Mouse (Mus musculus) ES-E14 (cell line): ENCODE results near the gene Nodal.

Experiments used
- CHD2 ChIP-seq: IDR thresholded peaks from 2 replicates; pipeline ENCODE4 v1.6.1; 2014; ENCODE audit warnings: mild to moderate bottlenecking, low read depth, low read length, inconsistent platforms
- HCFC1 ChIP-seq: IDR thresholded peaks from 2 replicates; pipeline ENCODE4 v1.6.1; 2012; ENCODE audit warnings: low read length, inconsistent platforms, borderline replicate concordance; ENCODE audit not compliant: insufficient read depth
- MAFK ChIP-seq: IDR thresholded peaks from 2 replicates; pipeline ENCODE4 v1.6.1; 2014; ENCODE audit warnings: mild to moderate bottlenecking, low read depth, low read length, inconsistent platforms; ENCODE audit not compliant: insufficient read depth
- ZC3H11A ChIP-seq: IDR thresholded peaks from 2 replicates; pipeline ENCODE4 v1.6.1; 2012; ENCODE audit warnings: low read depth, mild to moderate bottlenecking, inconsistent platforms, low read length, borderline replicate concordance

DNA sequence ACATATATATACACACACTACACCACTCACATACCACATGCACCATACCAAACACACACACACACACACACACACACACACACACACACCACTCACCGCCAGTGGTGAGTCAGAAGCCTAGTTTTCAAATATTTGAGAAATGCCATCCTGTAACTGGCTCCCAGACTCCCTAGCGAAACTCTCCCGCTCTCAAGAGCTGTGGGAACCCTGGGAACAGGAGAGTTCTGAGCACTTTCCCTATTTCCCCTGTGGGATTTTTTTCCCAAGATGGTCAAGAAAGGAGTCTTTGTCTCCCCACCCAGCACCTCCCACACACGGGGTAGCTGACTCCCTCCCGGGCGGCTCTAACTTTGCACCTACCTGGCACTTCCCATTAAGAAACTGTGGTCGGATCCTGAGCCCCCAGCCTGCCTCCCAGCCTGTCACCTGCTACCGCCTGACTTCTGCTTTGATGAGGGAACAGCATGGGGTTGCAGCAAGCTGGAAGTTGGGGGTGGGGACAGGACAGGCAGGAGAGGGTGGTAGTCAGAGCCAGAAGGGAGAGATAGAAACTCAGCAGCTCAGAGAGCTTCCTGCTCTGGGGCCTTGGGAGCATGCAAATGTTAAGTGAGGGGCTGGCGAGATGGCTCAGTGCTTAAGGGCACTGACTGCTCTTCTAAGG is 23.2 kb upstream of the Nodal start:
- TF ChIP-seq HCFC1 (no peak), CHD2 (no peak), MAFK (no peak), ZC3H11A (no peak)
